Mouse (Mus musculus) liver, embryonic 11.5 days (tissue): ENCODE results near the gene Cd33. TPM values are rescaled to one million over a fixed set of nuclear protein-coding genes. Genes with fewer than 3 reads are reported as not detected.

Experiments used
- ATAC-seq: fragments of 200-750 bp; cut with Nextera tagmentation; replicated peaks from 2 replicates; pipeline ENCODE4 v1.8.0; 2017; ENCODE audit warnings: moderate number of reproducible peaks, mild to moderate bottlenecking, moderate TSS enrichment, moderate library complexity; ENCODE audit not compliant: low FRiP score
- DNase-seq: peaks from one replicate; pipeline ENCODE4 v3.0.0-alpha.2; 2017; ENCODE audit warnings: low spot score
- H3K27ac ChIP-seq: fragments of 300-500 bp; sonication (generic); 2 replicates; pipeline ENCODE4 v1.5.1; 2014; ENCODE audit warnings: mild to moderate bottlenecking, low read depth, low read length, control low read depth
- H3K27me3 ChIP-seq: fragments of 300-500 bp; sonication (generic); replicated peaks from 2 replicates; pipeline ENCODE4 v1.6.1; 2014; ENCODE audit warnings: low read length, mixed read lengths; ENCODE audit not compliant: control insufficient read depth, insufficient read depth
- H3K36me3 ChIP-seq: fragments of 300-500 bp; sonication (generic); 2 replicates; pipeline ENCODE4 v1.6.1; 2014; ENCODE audit warnings: mild to moderate bottlenecking, low read length, moderate library complexity, mixed read lengths; ENCODE audit not compliant: control insufficient read depth, insufficient read depth
- H3K4me1 ChIP-seq: fragments of 300-500 bp; sonication (generic); replicated peaks from 2 replicates; pipeline ENCODE4 v1.6.1; 2014; ENCODE audit warnings: low read length, mixed read lengths; ENCODE audit not compliant: control insufficient read depth, insufficient read depth
- H3K4me2 ChIP-seq: fragments of 300-500 bp; sonication (generic); 2 replicates; pipeline ENCODE4 v1.6.1; 2014; ENCODE audit warnings: mild to moderate bottlenecking, control low read depth, moderate library complexity
- H3K4me3 ChIP-seq: fragments of 300-500 bp; sonication (generic); 2 replicates; pipeline ENCODE4 v1.5.1; 2014; ENCODE audit warnings: low read depth, low read length, control low read depth
- H3K9ac ChIP-seq: fragments of 300-500 bp; sonication (generic); 2 replicates; pipeline ENCODE4 v1.6.1; 2014; ENCODE audit warnings: low read depth, low read length, control low read depth
- H3K9me3 ChIP-seq: fragments of 300-500 bp; sonication (generic); 2 replicates; pipeline ENCODE4 v1.6.1; 2016; ENCODE audit warnings: low read length, inconsistent platforms, mixed read lengths; ENCODE audit not compliant: control insufficient read depth
- WGBS: fragments of 180-500 bp; shearing (Covaris S2); extraction: QIAGEN DNeasy Blood & Tissue Kit; methylation state at CpG from one replicate; pipeline ENCODE4 v1.1.7; 2014; 5-methylcytosine and 5-hydroxymethylcytosine counted together
- polyA plus RNA-seq: library from polyadenylated mRNA; unstranded; fragments of >200 nt; fragmentation: Nextera tagmentation; extraction: Ambion mirVana; gene quantifications from 2 replicates; pipeline ENCODE4 v1.2.1, GENCODE M21; 2014

Cd33 gene
- polyA plus RNA-seq, 1 experiment from 2014 or later: 1.6 TPM

GRCm38 (mm10) chr7:43530216-43530785 is 13.9 kb downstream of the Cd33 start:
- Histone ChIP-seq H3K36me3 (no peaks in the 10 kb centered on the region), H3K4me3 (no peak overlapping the region), H3K27me3 (no peaks in the 10 kb centered on the region), H3K9me3 (no peaks in the 10 kb centered on the region), H3K9ac (no peak overlapping the region), H3K27ac (no peak overlapping the region), H3K4me2 (no peak overlapping the region), H3K4me1 (no peaks in the 10 kb centered on the region)
- no peak for ATAC-seq
- WGBS: 60% methylated on average over 8 of the region's 8 CpGs
- no peak for DNase-seq

- DNase-seq (no peak), ATAC-seq (no peak)
- H3K4me1 ChIP-seq: no peaks in the 10 kb centered on the region
- no peaks in the 10 kb centered on the region for H3K36me3 ChIP-seq
- H3K27ac ChIP-seq: no peak overlapping the region
- no peak overlapping the region for H3K4me2 ChIP-seq
- no peak overlapping the region for H3K9ac ChIP-seq
- no peak overlapping the region for H3K4me3 ChIP-seq
- no peaks in the 10 kb centered on the region for H3K27me3 ChIP-seq
- 51% methylated on average over 3 of the region's 3 CpGs for WGBS
- no peaks in the 10 kb centered on the region for H3K9me3 ChIP-seq
These were observed 18.9 kb downstream of the Cd33 start for GRCm38 (mm10) chr7:43525313-43525712.

GRCm38 (mm10) chr7:43522776-43523175 is 21.5 kb downstream of the Cd33 start:
- H3K9ac ChIP-seq: no peak overlapping the region
- no peaks in the 10 kb centered on the region for H3K36me3 ChIP-seq
- no peak overlapping the region for H3K4me2 ChIP-seq
- 77% methylated on average over 2 of the region's 2 CpGs for WGBS
- ATAC-seq (no peak), DNase-seq (no peak)
- H3K4me1 ChIP-seq: no peaks in the 10 kb centered on the region
- no peaks in the 10 kb centered on the region for H3K9me3 ChIP-seq
- H3K27me3 ChIP-seq: no peaks in the 10 kb centered on the region
- H3K27ac ChIP-seq: no peak overlapping the region
- no peak overlapping the region for H3K4me3 ChIP-seq

- WGBS: 82% methylated on average over 15 of the region's 15 CpGs
- no peak overlapping the region for H3K4me2 ChIP-seq
- ATAC-seq: no peak
- no peak overlapping the region for H3K9ac ChIP-seq
- H3K9me3 ChIP-seq: no peaks in the 10 kb centered on the region
- no peak overlapping the region for H3K27ac ChIP-seq
- no peaks in the 10 kb centered on the region for H3K4me1 ChIP-seq
- no peak for DNase-seq
- H3K36me3 ChIP-seq: no peaks in the 10 kb centered on the region
- no peaks in the 10 kb centered on the region for H3K27me3 ChIP-seq
- no peak overlapping the region for H3K4me3 ChIP-seq
These were observed 25.9 kb downstream of the Cd33 start for GRCm38 (mm10) chr7:43518341-43518740.

- 76% methylated on average over 5 of the region's 5 CpGs for WGBS
- ATAC-seq: no peak
- H3K36me3 ChIP-seq: no peaks in the 10 kb centered on the region
- no peaks in the 10 kb centered on the region for H3K9me3 ChIP-seq
- H3K27ac ChIP-seq: no peak overlapping the region
- no peak for DNase-seq
- H3K27me3 ChIP-seq: no peaks in the 10 kb centered on the region
- H3K4me3 ChIP-seq: no peak overlapping the region
- H3K9ac ChIP-seq: no peak overlapping the region
- H3K4me1 ChIP-seq: no peaks in the 10 kb centered on the region
- H3K4me2 ChIP-seq: no peak overlapping the region
These were observed 29.2 kb downstream of the Cd33 start for GRCm38 (mm10) chr7:43515076-43515475.

- WGBS: 86% methylated on average over 4 of the region's 4 CpGs
- Histone ChIP-seq H3K9ac (no peak overlapping the region), H3K27ac (no peak overlapping the region), H3K36me3 (no peaks in the 10 kb centered on the region), H3K4me1 (no peaks in the 10 kb centered on the region), H3K27me3 (no peaks in the 10 kb centered on the region), H3K4me3 (no peak overlapping the region), H3K4me2 (no peak overlapping the region), H3K9me3 (no peaks in the 10 kb centered on the region)
- ATAC-seq: no peak
- DNase-seq: no peak
These were observed 31.7 kb downstream of the Cd33 start for GRCm38 (mm10) chr7:43512519-43512918.

GRCm38 (mm10) chr7:43511707-43512478 is 32.3 kb downstream of the Cd33 start:
- Histone ChIP-seq H3K9ac (no peak overlapping the region), H3K9me3 (no peaks in the 10 kb centered on the region), H3K27ac (no peak overlapping the region), H3K4me3 (no peak overlapping the region), H3K27me3 (no peaks in the 10 kb centered on the region), H3K36me3 (no peaks in the 10 kb centered on the region), H3K4me1 (no peaks in the 10 kb centered on the region), H3K4me2 (no peak overlapping the region)
- no peak for ATAC-seq
- no peak for DNase-seq
- 43% methylated on average over 4 of the region's 4 CpGs for WGBS

GRCm38 (mm10) chr7:43495343-43496021 is 48.7 kb downstream of the Cd33 start:
- Histone ChIP-seq H3K4me3 (no peak overlapping the region), H3K9ac (no peak overlapping the region), H3K27ac (no peak overlapping the region), H3K4me2 (no peak overlapping the region), H3K4me1 (no peaks in the 10 kb centered on the region), H3K9me3 (no peaks in the 10 kb centered on the region; the same call in 1 of the 2 replicates), H3K27me3 (peaks cover 10% of the 10 kb centered on the region), H3K36me3 (no peaks in the 10 kb centered on the region)
- 17% methylated on average over 21 of the region's 21 CpGs for WGBS
- DNase-seq: no peak
- no peak for ATAC-seq
